Mouse (Mus musculus) brain, embryonic 14.5 days (tissue): ENCODE results near the gene Podn.

Experiments used
- CTCF ChIP-seq: fragments of 200-500 bp; IDR thresholded peaks from 2 replicates; pipeline ENCODE4 v1.5.1; 2012; ENCODE audit warnings: inconsistent platforms, mild to moderate bottlenecking, moderate library complexity, borderline replicate concordance; ENCODE audit not compliant: insufficient read depth, insufficient read length; ENCODE audit errors: extremely low read depth
- POLR2A ChIP-seq: fragments of 200-500 bp; IDR thresholded peaks from 2 replicates; pipeline ENCODE4 v1.6.1; 2012; ENCODE audit warnings: mild to moderate bottlenecking, inconsistent platforms, borderline replicate concordance; ENCODE audit not compliant: poor library complexity, insufficient read depth, insufficient read length, severe bottlenecking; ENCODE audit errors: extremely low read depth

DNA sequence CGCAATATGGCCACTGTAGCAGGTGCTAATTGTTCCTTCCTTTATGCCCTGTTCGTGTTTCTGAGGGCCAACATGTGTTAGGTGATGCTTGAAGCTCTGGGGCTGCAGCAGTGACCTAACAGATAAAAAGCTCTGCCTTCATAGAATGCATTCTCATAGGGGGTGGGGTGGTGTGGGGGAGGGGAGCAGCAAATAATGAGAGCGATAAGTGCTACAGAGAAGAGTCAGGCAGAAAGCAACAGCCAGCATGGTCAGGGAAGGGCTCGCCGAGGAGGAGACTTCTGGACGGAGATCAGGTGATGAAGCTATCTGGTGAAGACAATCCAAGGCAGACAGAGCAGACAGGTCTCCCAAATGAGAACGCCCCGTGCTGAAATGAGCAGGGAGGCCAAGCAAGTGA is 43.6 kb downstream of the Podn start:
- TF ChIP-seq CTCF (no peak), POLR2A (no peak)
